Comparison of ENCODE assay signal across 8 mouse cellular contexts in genomic region chr4:148429686-148430085, GRCm38 (mm10). TPM values are rescaled to one million over a fixed set of nuclear protein-coding genes. Genes with fewer than 3 reads are reported as not detected.
A peak's percentile ranks its signal among the peaks of the same experiment; 100 is the strongest.
DNase-seq lines count a peak whose midpoint lies in the region; ATAC-seq and TF ChIP-seq lines count a peak whose summit lies in the region.

No protein-coding gene starts in this region.

- H3K27ac ChIP-seq in hindbrain, embryonic 13.5 days: no peak overlapping the region
- H3K27ac ChIP-seq in limb, embryonic 10.5 days: no peak overlapping the region
- no peak overlapping the region for H3K27ac ChIP-seq in midbrain, embryonic 13.5 days
- H3K27ac ChIP-seq in spleen, adult 2 months (ENCODE audit: insufficient read depth, low read length): no peak overlapping the region

- no peak for TF ChIP-seq POLR2A in spleen, adult 2 months (IDR thresholded peaks at IDR 0.05; ENCODE audit: low read depth, low read length)

- H3K4me1 ChIP-seq in hindbrain, embryonic 13.5 days (replicated peaks): peaks cover 51% of the 10 kb centered on the region
- peaks cover 64% of the 10 kb centered on the region for H3K4me1 ChIP-seq in limb, embryonic 10.5 days
- peaks cover 39% of the 10 kb centered on the region for H3K4me1 ChIP-seq in midbrain, embryonic 13.5 days (replicated peaks)
- no peaks in the 10 kb centered on the region for H3K4me1 ChIP-seq in spleen, adult 2 months (ENCODE audit: control insufficient read depth, insufficient read depth, insufficient read length)

- H3K27me3 ChIP-seq in hindbrain, embryonic 13.5 days: no peaks in the 10 kb centered on the region
- no peaks in the 10 kb centered on the region for H3K27me3 ChIP-seq in limb, embryonic 10.5 days (ENCODE audit: low read depth, poor library complexity, severe bottlenecking)
- H3K27me3 ChIP-seq in midbrain, embryonic 13.5 days: no peaks in the 10 kb centered on the region
- H3K27me3 ChIP-seq in spleen, adult 2 months (ENCODE audit: control insufficient read depth, insufficient read depth, low read length): no peaks in the 10 kb centered on the region

- H3K36me3 ChIP-seq in hindbrain, embryonic 13.5 days: peaks cover 3% of the 10 kb centered on the region; the same call in 1 of the 2 replicates
- H3K36me3 ChIP-seq in limb, embryonic 10.5 days: peaks cover 19% of the 10 kb centered on the region
- 0 out of 2 replicates have a peak, but pooled peaks cover 3% of the 10 kb centered on the region for H3K36me3 ChIP-seq in midbrain, embryonic 13.5 days
- H3K36me3 ChIP-seq in spleen, adult 2 months (ENCODE audit: control insufficient read depth, insufficient read depth, low read length): no peaks in the 10 kb centered on the region

- no peak overlapping the region for H3K4me2 ChIP-seq in hindbrain, embryonic 13.5 days
- H3K4me2 ChIP-seq in midbrain, embryonic 13.5 days (replicated peaks): no peak overlapping the region

- H3K4me3 ChIP-seq in hindbrain, embryonic 13.5 days: no peak overlapping the region
- H3K4me3 ChIP-seq in limb, embryonic 10.5 days: no peak overlapping the region
- H3K4me3 ChIP-seq in midbrain, embryonic 13.5 days (replicated peaks): no peak overlapping the region
- H3K4me3 ChIP-seq in spleen, adult 2 months (ENCODE audit: extremely low read depth, insufficient read depth, insufficient read length): no peak overlapping the region

- peak; percentile 68 for ATAC-seq in erythroid progenitor cell, adult 5-6 weeks (replicated peaks; ENCODE audit: low FRiP score, poor library complexity, severe bottlenecking)
- ATAC-seq in hindbrain, embryonic 13.5 days (ENCODE audit: low FRiP score): peak; percentile 40; the same call in 1 of the 2 replicates
- ATAC-seq in midbrain, embryonic 13.5 days: peak; percentile 59

- peak; percentile 61 to 86 for DNase-seq in adrenal gland, adult (ENCODE audit: inconsistent age in 2 of 2, low spot score in 1 of 2)
- no peak for DNase-seq in adrenal gland, adult 8-10 months
- peak; percentile 41 for DNase-seq in c-Kit-negative CD71-positive TER-119-positive erythroid progenitor cells, embryonic 14.5 days (ENCODE audit: low read depth, low spot score)
- peak; percentile 92 for DNase-seq in limb, embryonic 10.5 days (ENCODE audit: low spot score)
- peak; percentile 9 to 46 for DNase-seq in spleen, adult 2 months (ENCODE audit: low read depth in 1 of 2, low spot score in 2 of 2)

- 24% methylated on average over 6 of the region's 6 CpGs for WGBS in hindbrain, embryonic 13.5 days
- 26% methylated on average over 6 of the region's 6 CpGs for WGBS in limb, embryonic 10.5 days
- WGBS in midbrain, embryonic 13.5 days: 18% methylated on average over 6 of the region's 6 CpGs
- 32% methylated on average over 6 of the region's 6 CpGs for WGBS in spleen, adult 2 months

- H3K9ac ChIP-seq in hindbrain, embryonic 13.5 days: no peak overlapping the region
- no peak overlapping the region for H3K9ac ChIP-seq in midbrain, embryonic 13.5 days (replicated peaks)

- TF ChIP-seq CTCF in spleen, adult 2 months (IDR thresholded peaks at IDR 0.05; ENCODE audit: extremely low read depth, insufficient read depth, insufficient read length, insufficient replicate concordance): peak; percentile 76; the same call in 1 of the 2 replicates

- no peaks in the 10 kb centered on the region for H3K9me3 ChIP-seq in hindbrain, embryonic 13.5 days
- H3K9me3 ChIP-seq in limb, embryonic 10.5 days (replicated peaks): no peaks in the 10 kb centered on the region
- no peaks in the 10 kb centered on the region for H3K9me3 ChIP-seq in midbrain, embryonic 13.5 days

RNA-seq across cellular contexts. Expression of gene Ubiad1, which starts 14.9 kb away (rescaled TPM):
- 10 to 100 TPM; 17.1 to 20.4 (median 17.8) TPM for total RNA-seq in adrenal gland, adult 8-10 months (2022)
- total RNA-seq in erythroid progenitor cell, adult 5-6 weeks (2015; ENCODE audit: low replicate concordance): 1.8 and 4.6 TPM in 2 replicates
- total RNA-seq in erythroid progenitor cell, adult 5-6 weeks (2017; ENCODE audit: low replicate concordance): 3.6 and 4.3 TPM in 2 replicates
- polyA plus RNA-seq in hindbrain, embryonic 13.5 days (2015; fragmentation: Nextera tagmentation; extraction: Ambion mirVana): 17.7 and 19.1 TPM in 2 replicates
- polyA plus RNA-seq in limb, embryonic 10.5 days (2016; fragmentation: Nextera tagmentation; extraction: Ambion mirVana): 25.9 and 26.4 TPM in 2 replicates
- 20.5 and 22.2 TPM in 2 replicates for polyA plus RNA-seq in midbrain, embryonic 13.5 days (2015; fragmentation: Nextera tagmentation; extraction: Ambion mirVana)
- 11.3 and 13.2 TPM in 2 replicates for polyA plus RNA-seq in spleen, adult 2 months (2012; rRNA removed)

RNA-seq across cellular contexts. Expression of gene Mtor, which starts 18.7 kb away (rescaled TPM):
- total RNA-seq in adrenal gland, adult 8-10 months (2022): 10 to 100 TPM; 74.2 to 82.1 (median 79.3) TPM
- total RNA-seq in erythroid progenitor cell, adult 5-6 weeks (2015; ENCODE audit: low replicate concordance): 19.8 and 34.4 TPM in 2 replicates
- 22.0 and 24.4 TPM in 2 replicates for total RNA-seq in erythroid progenitor cell, adult 5-6 weeks (2017; ENCODE audit: low replicate concordance)
- 23.0 and 23.7 TPM in 2 replicates for polyA plus RNA-seq in hindbrain, embryonic 13.5 days (2015; fragmentation: Nextera tagmentation; extraction: Ambion mirVana)
- 20.6 and 22.3 TPM in 2 replicates for polyA plus RNA-seq in limb, embryonic 10.5 days (2016; fragmentation: Nextera tagmentation; extraction: Ambion mirVana)
- 25.9 and 27.3 TPM in 2 replicates for polyA plus RNA-seq in midbrain, embryonic 13.5 days (2015; fragmentation: Nextera tagmentation; extraction: Ambion mirVana)
- 14.2 and 14.6 TPM in 2 replicates for polyA plus RNA-seq in spleen, adult 2 months (2012; rRNA removed)
